Mouse (Mus musculus) liver, postnatal 0 days (tissue): ENCODE results near the gene Tmem19. TPM values are rescaled to one million over a fixed set of nuclear protein-coding genes. Genes with fewer than 3 reads are reported as not detected.

ENCODE experiments used
- ATAC-seq: fragments of 200-750 bp; cut with Nextera tagmentation; 2 replicates; pipeline ENCODE4 v1.8.0; 2017; ENCODE audit warnings: mild to moderate bottlenecking, moderate library complexity
- DNase-seq: peaks from one replicate; pipeline ENCODE4 v3.0.0-alpha.2; 2016
- H3K27ac ChIP-seq: fragments of 300-500 bp; sonication (generic); 2 replicates; pipeline ENCODE4 v1.5.1; 2014; ENCODE audit warnings: antibody characterized with exemption, moderate library complexity, mild to moderate bottlenecking, low read depth
- H3K27me3 ChIP-seq: fragments of 300-500 bp; sonication (generic); 2 replicates; pipeline ENCODE4 v1.6.1; 2014; ENCODE audit warnings: low read length, control low read depth, mixed read lengths; ENCODE audit not compliant: insufficient read depth
- H3K36me3 ChIP-seq: fragments of 300-500 bp; sonication (generic); replicated peaks from 2 replicates; pipeline ENCODE4 v1.6.1; 2014; ENCODE audit warnings: mild to moderate bottlenecking, control low read depth, low read length, moderate library complexity, mixed read lengths; ENCODE audit not compliant: insufficient read depth
- H3K4me1 ChIP-seq: fragments of 300-500 bp; sonication (generic); 2 replicates; pipeline ENCODE4 v1.6.1; 2014; ENCODE audit warnings: antibody characterized with exemption, mild to moderate bottlenecking, control low read depth; ENCODE audit not compliant: insufficient read depth
- H3K4me2 ChIP-seq: fragments of 300-500 bp; sonication (generic); 2 replicates; pipeline ENCODE4 v1.6.1; 2014; ENCODE audit warnings: low read depth, mild to moderate bottlenecking, low read length, moderate library complexity, mixed read lengths
- H3K4me3 ChIP-seq: fragments of 300-500 bp; sonication (generic); 2 replicates; pipeline ENCODE4 v1.5.1; 2014; ENCODE audit warnings: low read depth, low read length
- H3K9ac ChIP-seq: fragments of 300-500 bp; sonication (generic); replicated peaks from 2 replicates; pipeline ENCODE4 v1.6.1; 2014; ENCODE audit warnings: mild to moderate bottlenecking, moderate library complexity
- H3K9me3 ChIP-seq: fragments of 300-500 bp; sonication (generic); 2 replicates; pipeline ENCODE4 v1.6.1; 2016; ENCODE audit warnings: mild to moderate bottlenecking, control low read depth, low read length, mixed read lengths
- CTCF ChIP-seq: sonication (generic); IDR thresholded peaks from 2 replicates; pipeline ENCODE4 v1.5.1; 2016; ENCODE audit warnings: antibody characterized with exemption, low read depth
- EP300 ChIP-seq: IDR thresholded peaks from 2 replicates; pipeline ENCODE4 v1.6.1; 2016; ENCODE audit warnings: antibody characterized with exemption, low read depth, mild to moderate bottlenecking
- WGBS: fragments of 180-500 bp; shearing (Covaris S2); extraction: QIAGEN DNeasy Blood & Tissue Kit; methylation state at CpG from one replicate; pipeline ENCODE4 v1.1.7; 2014; ENCODE audit not compliant: insufficient replicate concordance; 5-methylcytosine and 5-hydroxymethylcytosine counted together
- polyA plus RNA-seq: library from polyadenylated mRNA; unstranded; fragments of >200 nt; fragmentation: Nextera tagmentation; extraction: Ambion mirVana; gene quantifications from 2 replicates; pipeline ENCODE4 v1.2.1, GENCODE M21; 2015

The Tmem19 gene
- polyA plus RNA-seq, 1 experiment from 2014 or later: 16.3 TPM

DNA sequence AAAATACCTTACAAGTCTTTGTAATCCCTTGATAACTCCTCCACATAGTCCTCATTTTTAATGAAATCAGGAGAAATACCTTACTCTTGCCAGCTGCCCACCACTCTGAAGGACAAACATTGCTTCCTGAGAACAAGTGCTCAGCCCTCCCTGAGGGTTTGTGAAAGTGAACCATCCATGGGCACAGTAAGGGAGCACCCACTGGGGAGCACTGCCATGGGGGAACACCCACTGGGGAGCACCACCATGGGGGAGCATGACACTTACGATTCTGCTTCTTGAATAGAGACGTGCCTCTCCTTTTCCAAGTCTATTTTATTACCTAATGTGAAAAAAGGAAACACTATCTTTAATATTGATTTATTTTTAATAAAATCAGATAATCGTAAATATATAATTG, 67.1 kb downstream of the Tmem19 start:
- H3K4me2 ChIP-seq: no peak overlapping the region
- H3K27me3 ChIP-seq: no peaks in the 10 kb centered on the region
- WGBS: 91% methylated on average over 3 of the region's 3 CpGs
- TF ChIP-seq EP300 (no peak), CTCF (no peak)
- H3K27ac ChIP-seq: no peak overlapping the region
- 0 out of 2 replicates have a peak, but pooled peaks cover 2% of the 10 kb centered on the region for H3K4me1 ChIP-seq
- ATAC-seq (no peak), DNase-seq (no peak)
- H3K36me3 ChIP-seq: peaks cover 49% of the 10 kb centered on the region
- no peaks in the 10 kb centered on the region for H3K9me3 ChIP-seq
- H3K4me3 ChIP-seq: no peak overlapping the region
- no peak overlapping the region for H3K9ac ChIP-seq

DNA sequence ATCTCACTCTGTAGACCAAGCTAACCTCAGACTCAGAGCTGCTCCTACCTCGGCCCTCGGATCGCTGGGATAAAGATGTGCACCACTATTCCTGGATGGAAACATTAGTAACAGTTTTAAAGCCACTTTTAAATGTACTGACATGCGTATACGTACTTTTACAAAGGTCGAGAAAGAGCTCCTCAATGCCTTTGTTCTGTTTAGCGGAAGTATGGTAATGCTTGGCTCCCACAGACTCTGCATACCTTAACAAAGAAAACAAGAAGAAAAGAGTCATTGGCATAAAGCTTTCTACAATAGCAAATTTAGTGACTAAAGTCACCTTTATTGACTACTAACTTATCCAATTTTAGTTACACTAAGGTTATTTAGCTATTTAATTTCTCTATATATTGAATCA, 67.6 kb downstream of the Tmem19 start:
- Histone ChIP-seq H3K4me1 (0 out of 2 replicates have a peak, but pooled peaks cover 2% of the 10 kb centered on the region), H3K9me3 (no peaks in the 10 kb centered on the region), H3K36me3 (peaks cover 49% of the 10 kb centered on the region), H3K27ac (no peak overlapping the region), H3K9ac (no peak overlapping the region), H3K4me2 (no peak overlapping the region), H3K4me3 (no peak overlapping the region), H3K27me3 (no peaks in the 10 kb centered on the region)
- DNase-seq (no peak), ATAC-seq (no peak)
- 89% methylated on average over 7 of the region's 7 CpGs for WGBS
- TF ChIP-seq CTCF: no peak
- no peak for TF ChIP-seq EP300

DNA sequence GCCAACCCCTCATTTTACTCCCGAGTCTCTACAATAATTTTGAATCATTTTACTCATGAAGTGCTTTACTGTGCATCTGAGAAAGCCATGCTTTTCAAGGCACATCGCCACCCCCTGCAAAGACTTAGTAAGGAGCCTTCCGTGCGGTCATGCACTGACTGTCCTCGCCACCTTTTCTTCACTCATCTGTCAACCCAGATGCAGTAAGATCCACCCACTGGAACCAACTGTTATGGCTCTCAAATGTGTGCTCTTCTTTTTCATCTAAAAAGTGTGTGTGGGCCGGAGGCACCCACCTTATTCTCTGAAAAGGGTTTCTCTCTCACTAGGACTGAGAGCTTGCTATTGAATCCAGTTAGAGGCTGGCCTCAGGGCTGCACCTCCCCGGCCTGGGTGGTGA, 68.4 kb downstream of the Tmem19 start:
- Histone ChIP-seq H3K4me2 (no peak overlapping the region), H3K9ac (no peak overlapping the region), H3K9me3 (no peaks in the 10 kb centered on the region), H3K27me3 (no peaks in the 10 kb centered on the region), H3K36me3 (peaks cover 50% of the 10 kb centered on the region), H3K27ac (no peak overlapping the region), H3K4me1 (0 out of 2 replicates have a peak, but pooled peaks cover 2% of the 10 kb centered on the region), H3K4me3 (no peak overlapping the region)
- TF ChIP-seq EP300 (no peak), CTCF (no peak)
- ATAC-seq (no peak), DNase-seq (no peak)
- WGBS: 90% methylated on average over 7 of the region's 7 CpGs

DNA sequence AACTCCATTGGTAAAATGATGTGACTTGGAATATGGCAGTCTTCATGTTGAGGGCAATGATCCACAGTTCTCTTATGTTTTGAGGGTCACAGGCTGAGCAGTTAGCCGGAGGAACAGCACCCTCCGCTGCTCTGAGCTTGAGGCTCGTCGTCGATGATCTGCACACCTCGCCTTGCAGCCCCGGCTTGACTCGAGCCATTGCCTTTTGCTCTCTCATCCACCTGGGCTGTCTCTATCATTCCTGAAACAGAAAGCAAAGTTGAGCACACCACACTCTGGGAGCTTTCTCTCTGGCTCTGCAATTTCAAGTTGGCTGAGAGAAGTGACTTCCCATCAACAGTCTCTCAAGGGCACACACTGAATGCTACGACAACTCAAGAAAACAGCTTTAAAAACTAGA, 71.6 kb downstream of the Tmem19 start:
- Histone ChIP-seq H3K4me2 (no peak overlapping the region), H3K4me1 (no peaks in the 10 kb centered on the region), H3K27ac (no peak overlapping the region), H3K9me3 (no peaks in the 10 kb centered on the region), H3K27me3 (no peaks in the 10 kb centered on the region), H3K4me3 (no peak overlapping the region), H3K36me3 (peaks cover 57% of the 10 kb centered on the region), H3K9ac (no peak overlapping the region)
- TF ChIP-seq CTCF: no peak
- no peak for TF ChIP-seq EP300
- DNase-seq (no peak), ATAC-seq (no peak)
- 88% methylated on average over 9 of the region's 9 CpGs for WGBS

Other genes with a start within 250 kb of the Tmem19 start
- gene Tph2, start 177.5 kb downstream of the Tmem19 start, polyA plus RNA-seq: not detected in 2 replicates
- 36.7 and 38.5 TPM in 2 replicates for gene Tbc1d15, start 111.0 kb downstream of the Tmem19 start, polyA plus RNA-seq
- gene Rab21, start 46.9 kb downstream of the Tmem19 start, polyA plus RNA-seq: 5.8 and 10.0 TPM in 2 replicates
- gene Thap2, start 21.9 kb upstream of the Tmem19 start, polyA plus RNA-seq: 5.0 and 5.5 TPM in 2 replicates
- gene Zfc3h1, start 22.5 kb upstream of the Tmem19 start, polyA plus RNA-seq: 4.9 and 5.0 TPM in 2 replicates
- gene A930009A15Rik, start 207.5 kb upstream of the Tmem19 start, polyA plus RNA-seq: 0.25 and 0.56 TPM in 2 replicates
- 0.49 and 0.73 TPM in 2 replicates for gene Lgr5, start 225.3 kb upstream of the Tmem19 start, polyA plus RNA-seq